Mouse (Mus musculus) lung, postnatal 0 days (tissue): ENCODE data around the gene Mpnd. TPM values are rescaled to one million over a fixed set of nuclear protein-coding genes. Genes with fewer than 3 reads are reported as not detected.
A peak's percentile ranks its signal among the peaks of the same experiment; 100 is the strongest.

Experiments used
- ATAC-seq: fragments of 200-750 bp; cut with Nextera tagmentation; 2 replicates; pipeline ENCODE4 v1.8.0; 2017; ENCODE audit warnings: moderate library complexity
- DNase-seq: peaks from one replicate; pipeline ENCODE4 v3.0.0-alpha.2; 2016; ENCODE audit warnings: low spot score
- H3K27ac ChIP-seq: fragments of 300-500 bp; sonication (generic); 2 replicates; pipeline ENCODE4 v1.5.1; 2014; ENCODE audit warnings: antibody characterized with exemption, mild to moderate bottlenecking, low read length, mixed read lengths
- H3K27me3 ChIP-seq: fragments of 300-500 bp; sonication (generic); replicated peaks from 2 replicates; pipeline ENCODE4 v1.6.1; 2014; ENCODE audit warnings: low read length, mixed read lengths; ENCODE audit not compliant: insufficient read depth
- H3K36me3 ChIP-seq: fragments of 300-500 bp; sonication (generic); 2 replicates; pipeline ENCODE4 v1.6.1; 2014; ENCODE audit warnings: low read length, mixed read lengths; ENCODE audit not compliant: insufficient read depth
- H3K4me1 ChIP-seq: fragments of 300-500 bp; sonication (generic); 2 replicates; pipeline ENCODE4 v1.6.1; 2014; ENCODE audit warnings: antibody characterized with exemption, low read depth, low read length, mixed read lengths; ENCODE audit not compliant: insufficient read depth
- H3K4me2 ChIP-seq: fragments of 300-500 bp; sonication (generic); replicated peaks from 2 replicates; pipeline ENCODE4 v1.6.1; 2014; ENCODE audit warnings: low read depth, mild to moderate bottlenecking, low read length, moderate library complexity, mixed read lengths
- H3K4me3 ChIP-seq: fragments of 300-500 bp; sonication (generic); 2 replicates; pipeline ENCODE4 v1.5.1; 2014; ENCODE audit warnings: low read depth, low read length
- H3K9ac ChIP-seq: fragments of 300-500 bp; sonication (generic); replicated peaks from 2 replicates; pipeline ENCODE4 v1.6.1; 2014; ENCODE audit warnings: low read depth, mild to moderate bottlenecking
- H3K9me3 ChIP-seq: fragments of 300-500 bp; sonication (generic); 2 replicates; pipeline ENCODE4 v1.6.1; 2016; ENCODE audit warnings: low read length, mixed read lengths
- CTCF ChIP-seq: IDR thresholded peaks from 2 replicates; pipeline ENCODE4 v1.5.1; 2016; ENCODE audit warnings: antibody characterized with exemption, mild to moderate bottlenecking
- EP300 ChIP-seq: IDR thresholded peaks from 2 replicates; pipeline ENCODE4 v1.6.1; 2016; ENCODE audit warnings: antibody characterized with exemption, mild to moderate bottlenecking, control low read depth
- WGBS: fragments of 180-500 bp; shearing (Covaris S2); extraction: QIAGEN DNeasy Blood & Tissue Kit; methylation state at CpG from one replicate; pipeline ENCODE4 v1.1.7; 2014; 5-methylcytosine and 5-hydroxymethylcytosine counted together
- polyA plus RNA-seq: library from polyadenylated mRNA; unstranded; fragments of >200 nt; fragmentation: Nextera tagmentation; extraction: Ambion mirVana; gene quantifications from 2 replicates; pipeline ENCODE4 v1.2.1, GENCODE M21; 2015

The Mpnd gene
- polyA plus RNA-seq, 1 experiment from 2014 or later, result 38.5 TPM

- TF ChIP-seq CTCF (peak; percentile 19; the same call in 1 of the 2 replicates), EP300 (no peak)
- H3K4me2 ChIP-seq, result no peak overlapping the region
- ATAC-seq (no peak), DNase-seq (no peak)
- H3K27me3 ChIP-seq, result no peaks in the 10 kb centered on the region
- peaks cover 11% of the 10 kb centered on the region for H3K36me3 ChIP-seq
- H3K4me1 ChIP-seq, result no peaks in the 10 kb centered on the region
- WGBS, result 82% methylated on average over 9 of the region's 9 CpGs
- H3K4me3 ChIP-seq, result no peak overlapping the region
- no peak overlapping the region for H3K9ac ChIP-seq
- no peaks in the 10 kb centered on the region for H3K9me3 ChIP-seq
- no peak overlapping the region for H3K27ac ChIP-seq
Observed at GRCm38 (mm10) chr17:55964996-55965395, 40.5 kb upstream of the Mpnd start.

DNA sequence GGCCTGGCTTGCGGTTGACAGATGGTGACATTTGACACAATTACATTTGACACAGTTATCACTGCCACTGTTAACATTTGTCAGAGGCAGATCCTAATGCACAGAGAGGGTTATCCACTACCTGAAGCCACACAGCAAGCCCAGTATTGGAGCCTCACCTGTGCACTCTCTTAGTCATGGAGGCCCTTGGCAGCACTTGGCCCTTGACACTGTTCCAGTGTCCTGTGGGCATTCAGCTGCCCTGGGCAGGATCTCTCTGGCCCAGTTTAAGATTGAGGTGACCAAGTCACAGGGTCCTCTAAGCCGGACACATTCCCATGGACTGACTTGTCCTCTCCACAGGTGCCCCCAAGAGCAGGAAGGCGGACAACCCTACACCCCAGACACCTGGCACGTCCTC is 38.3 kb upstream of the Mpnd start:
- no peaks in the 10 kb centered on the region for H3K9me3 ChIP-seq
- 92% methylated on average over 4 of the region's 4 CpGs for WGBS
- no peak overlapping the region for H3K4me3 ChIP-seq
- DNase-seq (no peak), ATAC-seq (no peak)
- H3K27ac ChIP-seq, result no peak overlapping the region
- no peaks in the 10 kb centered on the region for H3K4me1 ChIP-seq
- H3K27me3 ChIP-seq, result no peaks in the 10 kb centered on the region
- TF ChIP-seq CTCF (no peak), EP300 (no peak)
- no peak overlapping the region for H3K4me2 ChIP-seq
- H3K9ac ChIP-seq, result no peak overlapping the region
- peaks cover 11% of the 10 kb centered on the region for H3K36me3 ChIP-seq

- no peaks in the 10 kb centered on the region for H3K27me3 ChIP-seq
- H3K36me3 ChIP-seq, result peaks cover 11% of the 10 kb centered on the region
- no peak for DNase-seq
- no peaks in the 10 kb centered on the region for H3K9me3 ChIP-seq
- H3K4me2 ChIP-seq, result no peak overlapping the region
- no peak overlapping the region for H3K4me3 ChIP-seq
- WGBS, result 54% methylated on average over 7 of the region's 7 CpGs
- no peaks in the 10 kb centered on the region for H3K4me1 ChIP-seq
- 0 out of 2 replicates have a peak, but pooled peaks have one; percentile 19 for ATAC-seq
- TF ChIP-seq EP300 (no peak), CTCF (no peak)
- no peak overlapping the region for H3K9ac ChIP-seq
- H3K27ac ChIP-seq, result no peak overlapping the region
Observed at GRCm38 (mm10) chr17:55968210-55968609, 37.3 kb upstream of the Mpnd start.

DNA sequence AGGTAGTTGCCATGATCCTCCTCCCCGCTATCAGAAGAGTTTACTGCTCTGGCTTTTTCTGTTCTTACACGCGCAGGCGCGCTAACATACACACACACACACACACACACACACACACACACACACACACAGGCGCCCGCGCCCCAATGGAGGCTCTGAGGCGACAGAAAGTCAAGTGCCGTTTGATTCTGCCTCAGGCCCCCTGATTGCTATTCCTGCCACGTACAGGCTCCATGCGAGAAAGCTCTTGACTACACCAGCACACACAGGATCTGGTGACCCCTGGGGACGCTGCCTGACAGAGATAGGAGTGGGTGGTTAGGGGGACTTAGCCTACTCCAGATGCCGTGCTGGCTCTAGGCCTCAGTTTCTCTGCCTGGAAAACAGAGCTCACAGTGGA is 36.0 kb upstream of the Mpnd start:
- H3K36me3 ChIP-seq, result peaks cover 11% of the 10 kb centered on the region
- WGBS, result 45% methylated on average over 14 of the region's 14 CpGs
- no peaks in the 10 kb centered on the region for H3K9me3 ChIP-seq
- H3K27ac ChIP-seq, result no peak overlapping the region
- TF ChIP-seq EP300 (no peak), CTCF (no peak)
- no peak for DNase-seq
- ATAC-seq, result no peak
- H3K4me1 ChIP-seq, result no peaks in the 10 kb centered on the region
- H3K9ac ChIP-seq, result no peak overlapping the region
- H3K4me3 ChIP-seq, result no peak overlapping the region
- H3K4me2 ChIP-seq, result no peak overlapping the region
- no peaks in the 10 kb centered on the region for H3K27me3 ChIP-seq

GRCm38 (mm10) chr17:55969966-55970891 is 35.3 kb upstream of the Mpnd start, which contains the start of gene Shd:
TSS of gene Shd (plus strand) at chr17:55970467.
- no peak for TF ChIP-seq EP300
- no peaks in the 10 kb centered on the region for H3K4me1 ChIP-seq
- no peaks in the 10 kb centered on the region for H3K27me3 ChIP-seq
- H3K4me3 ChIP-seq, result peak within 1 kb of the TSS; percentile 36
- H3K36me3 ChIP-seq, result peaks cover 11% of the 10 kb centered on the region
- H3K9ac ChIP-seq, result peak within 1 kb of the TSS; percentile 27
- H3K9me3 ChIP-seq, result no peaks in the 10 kb centered on the region
- 11% methylated on average over 52 of the region's 55 CpGs for WGBS
- H3K4me2 ChIP-seq, result peak within 1 kb of the TSS; percentile 80
- H3K27ac ChIP-seq, result no peak within 1 kb of the TSS
- ATAC-seq, result peak; percentile 37
- DNase-seq, result no peak

DNA sequence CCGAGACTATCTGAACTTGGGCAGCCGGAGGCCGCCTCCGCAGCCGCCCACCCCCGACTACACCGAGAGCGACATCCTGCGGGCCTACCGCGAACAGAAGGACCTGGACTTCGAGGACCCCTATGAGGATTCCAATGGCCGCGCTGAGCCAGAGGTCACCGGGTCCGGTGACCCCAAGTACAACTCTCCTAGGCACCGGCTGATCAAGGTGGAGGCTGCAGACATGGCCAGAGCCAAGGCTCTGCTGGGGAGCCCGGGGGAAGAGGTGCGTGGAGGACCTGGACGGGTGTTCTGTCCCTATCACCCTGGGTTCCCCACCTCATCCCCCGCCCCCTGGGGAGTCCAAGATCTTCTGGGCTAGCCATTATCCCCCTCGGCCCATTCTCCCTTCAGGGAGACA is 34.1 kb upstream of the Mpnd start:
- no peak overlapping the region for H3K4me3 ChIP-seq
- TF ChIP-seq EP300, result no peak
- no peak for TF ChIP-seq CTCF

More for the DNA sequence above, 34.1 kb upstream of the Mpnd start:
- Histone ChIP-seq H3K27me3 (no peaks in the 10 kb centered on the region), H3K4me2 (no peak overlapping the region), H3K9me3 (no peaks in the 10 kb centered on the region), H3K9ac (no peak overlapping the region), H3K36me3 (peaks cover 8% of the 10 kb centered on the region), H3K4me1 (no peaks in the 10 kb centered on the region), H3K27ac (no peak overlapping the region)
- 32% methylated on average over 22 of the region's 22 CpGs for WGBS
- ATAC-seq (no peak), DNase-seq (no peak)
